Mouse (Mus musculus) right cerebral cortex, postnatal 25 days (tissue): ENCODE measurements at regions not wholly inside any gene's neighbourhood (a gene's known extent, or its start where the extent isn't known, plus 50 kb on each side); places are given as distances from the start of the nearest gene placed in this dataset.
"Not testable (repeated sequence)": the region's sequence is repeated elsewhere in the genome, so short reads cannot be mapped to it uniquely, and the experiment has no call there.

Source experiments
- DNase-seq: peaks from one replicate; pipeline ENCODE4 v3.0.0; 2022

- no peak for DNase-seq
Observed at GRCm38 (mm10) chr6:37703946-37704345, 166.7 kb upstream of the Trim24 start.

- no peak for DNase-seq
Observed at GRCm38 (mm10) chr6:37705733-37706145, 164.9 kb upstream of the Trim24 start.

GRCm38 (mm10) chr6:37707671-37708070, 162.9 kb upstream of the Trim24 start:
- not testable (repeated sequence) for DNase-seq

GRCm38 (mm10) chr6:37711766-37712165, 158.8 kb upstream of the Trim24 start:
- DNase-seq = no peak

- DNase-seq = no peak
Observed at GRCm38 (mm10) chr6:37713411-37713810, 157.2 kb upstream of the Trim24 start.

- DNase-seq = no peak
Observed at GRCm38 (mm10) chr6:37714223-37714928, 156.2 kb upstream of the Trim24 start.

- no peak for DNase-seq
Observed at GRCm38 (mm10) chr6:37721736-37722135, 148.9 kb upstream of the Trim24 start.

- DNase-seq = no peak
Observed at GRCm38 (mm10) chr6:37723337-37723736, 147.3 kb upstream of the Trim24 start.

GRCm38 (mm10) chr6:37724240-37724639, 146.4 kb upstream of the Trim24 start:
- no peak for DNase-seq

GRCm38 (mm10) chr6:37728621-37729020, 142.0 kb upstream of the Trim24 start:
- no peak for DNase-seq

GRCm38 (mm10) chr6:37729165-37729564, 141.4 kb upstream of the Trim24 start:
- DNase-seq = no peak

GRCm38 (mm10) chr6:37730500-37731239, 139.9 kb upstream of the Trim24 start:
- DNase-seq = no peak

- DNase-seq = peak; percentile 14
Observed at GRCm38 (mm10) chr6:37732385-37732784, 138.2 kb upstream of the Trim24 start.

GRCm38 (mm10) chr6:37735288-37735961, 135.2 kb upstream of the Trim24 start:
- no peak for DNase-seq

- DNase-seq = no peak
Observed at GRCm38 (mm10) chr6:37735962-37736297, 134.7 kb upstream of the Trim24 start.

GRCm38 (mm10) chr6:37740982-37741889, 129.4 kb upstream of the Trim24 start:
- DNase-seq = no peak

- DNase-seq = not testable (repeated sequence)
Observed at GRCm38 (mm10) chr6:37741916-37742315, 128.7 kb upstream of the Trim24 start.

GRCm38 (mm10) chr6:37744679-37745078, 125.9 kb upstream of the Trim24 start:
- DNase-seq = no peak

GRCm38 (mm10) chr6:37745393-37746100, 125.1 kb upstream of the Trim24 start:
- DNase-seq = no peak

GRCm38 (mm10) chr6:37747793-37748192, 122.8 kb upstream of the Trim24 start:
- not testable (repeated sequence) for DNase-seq

GRCm38 (mm10) chr6:37748296-37748980, 122.2 kb upstream of the Trim24 start:
- DNase-seq = no peak
